Mouse (Mus musculus) left cerebral cortex, adult 11 months (tissue): ENCODE measurements around the gene Tcf7l2.

Experiments
- DNase-seq: peaks from one replicate; pipeline ENCODE4 v3.0.0; 2022; ENCODE audit warnings: low spot score

The Tcf7l2 gene

GRCm38 (mm10) chr19:55830976-55831559, 89.4 kb downstream of the Tcf7l2 start:
- DNase-seq = no peak

GRCm38 (mm10) chr19:55832122-55832521, 90.5 kb downstream of the Tcf7l2 start:
- DNase-seq = no peak

GRCm38 (mm10) chr19:55833807-55834385, 92.3 kb downstream of the Tcf7l2 start:
- DNase-seq = no peak

- DNase-seq = no peak
Measured at GRCm38 (mm10) chr19:55836930-55837687, 95.5 kb downstream of the Tcf7l2 start.

GRCm38 (mm10) chr19:55837924-55838323, 96.3 kb downstream of the Tcf7l2 start:
- no peak for DNase-seq

- DNase-seq = no peak
Measured at GRCm38 (mm10) chr19:55838389-55839035, 96.9 kb downstream of the Tcf7l2 start.

GRCm38 (mm10) chr19:55839036-55839555, 97.5 kb downstream of the Tcf7l2 start:
- DNase-seq = no peak

GRCm38 (mm10) chr19:55840499-55841121, 99.0 kb downstream of the Tcf7l2 start:
- no peak for DNase-seq

GRCm38 (mm10) chr19:55842046-55842445, 100.4 kb downstream of the Tcf7l2 start:
- DNase-seq = no peak

- DNase-seq = no peak
Measured at GRCm38 (mm10) chr19:55843111-55843887, 101.7 kb downstream of the Tcf7l2 start.

GRCm38 (mm10) chr19:55845702-55846101, 104.1 kb downstream of the Tcf7l2 start:
- no peak for DNase-seq

GRCm38 (mm10) chr19:55846256-55846655, 104.6 kb downstream of the Tcf7l2 start:
- no peak for DNase-seq

- no peak for DNase-seq
Measured at GRCm38 (mm10) chr19:55847043-55847442, 105.4 kb downstream of the Tcf7l2 start.

- no peak for DNase-seq
Measured at GRCm38 (mm10) chr19:55850402-55851078, 108.9 kb downstream of the Tcf7l2 start.

- no peak for DNase-seq
Measured at GRCm38 (mm10) chr19:55851498-55852324, 110.1 kb downstream of the Tcf7l2 start.

- DNase-seq = no peak
Measured at GRCm38 (mm10) chr19:55854389-55854788, 112.8 kb downstream of the Tcf7l2 start.

- no peak for DNase-seq
Measured at GRCm38 (mm10) chr19:55855571-55855970, 114.0 kb downstream of the Tcf7l2 start.

- DNase-seq = no peak
Measured at GRCm38 (mm10) chr19:55857328-55857727, 115.7 kb downstream of the Tcf7l2 start.

- DNase-seq = no peak
Measured at GRCm38 (mm10) chr19:55860009-55860743, 118.6 kb downstream of the Tcf7l2 start.
